Mouse (Mus musculus) cerebellum, postnatal 10 days (tissue): ENCODE results near the gene Grap2.

Experiments
- DNase-seq, 2 experiments: peaks; one replicate each; pipeline ENCODE4 v3.0.0; 2021; ENCODE audit warnings: mixed read lengths in 2 of 2

The Grap2 gene

GRCm38 (mm10) chr15:80602487-80602886, 30.1 kb downstream of the Grap2 start:
- DNase-seq = no peak

- no peak for DNase-seq
Measured at GRCm38 (mm10) chr15:80604026-80604425, 31.6 kb downstream of the Grap2 start.

- DNase-seq = no peak
Measured at GRCm38 (mm10) chr15:80607970-80608369, 35.6 kb downstream of the Grap2 start.

- no peak for DNase-seq
Measured at GRCm38 (mm10) chr15:80610335-80610734, 37.9 kb downstream of the Grap2 start.

- peak in 1 of 2 experiments; percentile 32 for DNase-seq
Measured at GRCm38 (mm10) chr15:80611478-80611877, 39.1 kb downstream of the Grap2 start.

GRCm38 (mm10) chr15:80613904-80614303, 41.5 kb downstream of the Grap2 start:
- no peak for DNase-seq

- DNase-seq = peak in 1 of 2 experiments; percentile 22
Measured at GRCm38 (mm10) chr15:80614500-80615289, 42.3 kb downstream of the Grap2 start.

- no peak for DNase-seq
Measured at GRCm38 (mm10) chr15:80615290-80615570, 42.8 kb downstream of the Grap2 start.

- DNase-seq = peak in 1 of 2 experiments; percentile 27
Measured at GRCm38 (mm10) chr15:80615636-80616383, 43.4 kb downstream of the Grap2 start.

- no peak for DNase-seq
Measured at GRCm38 (mm10) chr15:80617839-80618238, 45.4 kb downstream of the Grap2 start.

GRCm38 (mm10) chr15:80619166-80619565, 46.8 kb downstream of the Grap2 start:
- DNase-seq = no peak

GRCm38 (mm10) chr15:80619786-80620185, 47.4 kb downstream of the Grap2 start:
- DNase-seq = no peak

GRCm38 (mm10) chr15:80620371-80620770, 48.0 kb downstream of the Grap2 start:
- DNase-seq = peak; percentile 44 to 71

- peak; percentile 80 to 89 for DNase-seq
Measured at GRCm38 (mm10) chr15:80623171-80623837, 50.9 kb downstream of the Grap2 start.

- no peak for DNase-seq
Measured at GRCm38 (mm10) chr15:80626472-80626871, 54.1 kb downstream of the Grap2 start.

- DNase-seq = no peak
Measured at GRCm38 (mm10) chr15:80630147-80630546, 57.8 kb downstream of the Grap2 start.

GRCm38 (mm10) chr15:80630711-80631110, 58.3 kb downstream of the Grap2 start:
- no peak for DNase-seq

GRCm38 (mm10) chr15:80631311-80631710, 58.9 kb downstream of the Grap2 start:
- no peak for DNase-seq

GRCm38 (mm10) chr15:80632280-80632893, 60.0 kb downstream of the Grap2 start:
- DNase-seq = no peak

GRCm38 (mm10) chr15:80634391-80635193, 62.2 kb downstream of the Grap2 start:
- peak; percentile 39 to 65 for DNase-seq

- DNase-seq = no peak
Measured at GRCm38 (mm10) chr15:80636757-80637372, 64.5 kb downstream of the Grap2 start.
